Mouse (Mus musculus): Measurements from ENCODE around the gene Artn. TPM values are rescaled to one million over a fixed set of nuclear protein-coding genes. Genes with fewer than 3 reads are reported as not detected.

Gene Artn
- 3.2 and 3.5 TPM in 2 replicates for polyA plus RNA-seq (2015; fragmentation: Nextera tagmentation; extraction: Ambion mirVana)

DNA sequence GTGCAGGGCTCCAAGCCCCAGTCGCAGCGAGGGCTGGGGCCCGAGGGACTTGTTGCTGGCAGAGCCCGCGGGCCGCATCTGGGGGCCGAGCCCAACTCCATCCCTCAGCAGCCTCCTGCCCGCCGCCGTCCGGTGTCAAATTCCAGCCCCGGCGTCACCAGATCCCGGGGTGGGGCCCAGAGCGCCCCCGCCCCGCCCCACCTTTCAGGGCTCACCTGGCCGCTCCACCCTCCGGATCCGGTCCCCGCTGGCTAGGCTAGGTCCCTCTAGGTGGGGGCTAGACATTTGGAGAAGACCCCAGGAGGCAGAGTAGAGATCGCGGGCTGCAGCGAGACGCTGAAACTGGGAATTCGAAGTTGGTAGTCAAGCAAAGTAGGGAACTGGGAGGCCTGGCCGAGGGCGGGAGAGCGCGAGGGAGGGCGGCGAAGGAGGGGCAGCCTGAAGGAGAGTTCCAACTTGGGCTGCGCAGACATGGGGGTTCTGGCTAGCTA, at the start of gene Artn:
TSS of gene Artn (minus strand) at position 373 of the 491 bp plus-strand sequence.
- peaks cover 29% of the 10 kb centered on the region for H3K27me3 ChIP-seq (replicated peaks; ENCODE audit: insufficient read depth, low read length)
- peaks cover 10% of the 10 kb centered on the region; the same call in 1 of the 2 replicates for H3K4me1 ChIP-seq (ENCODE audit: insufficient read depth, low read depth, low read length)
- H3K9ac ChIP-seq (replicated peaks; ENCODE audit: low read depth): 0 out of 2 replicates have a peak within 1 kb of the TSS, but pooled peaks have one; percentile 12
- H3K4me3 ChIP-seq (ENCODE audit: low read depth, low read length): peak within 1 kb of the TSS; percentile 33
- no peaks in the 10 kb centered on the region for H3K9me3 ChIP-seq (ENCODE audit: low read length)
- no peaks in the 10 kb centered on the region for H3K36me3 ChIP-seq (ENCODE audit: insufficient read depth, low read length)
- no peak within 1 kb of the TSS for H3K27ac ChIP-seq (ENCODE audit: low read length)
- DNase-seq (ENCODE audit: low spot score): no peak
- whole genome bisulfite sequencing: under 1% methylated on average over 32 of the region's 33 CpGs
- peak within 1 kb of the TSS; percentile 67 for H3K4me2 ChIP-seq (replicated peaks; ENCODE audit: low read depth, low read length)
- TF ChIP-seq CTCF (IDR thresholded peaks at IDR 0.05) (no peak), EP300 (IDR thresholded peaks at IDR 0.05) (no peak)
- peak; percentile 60 for ATAC-seq

DNA sequence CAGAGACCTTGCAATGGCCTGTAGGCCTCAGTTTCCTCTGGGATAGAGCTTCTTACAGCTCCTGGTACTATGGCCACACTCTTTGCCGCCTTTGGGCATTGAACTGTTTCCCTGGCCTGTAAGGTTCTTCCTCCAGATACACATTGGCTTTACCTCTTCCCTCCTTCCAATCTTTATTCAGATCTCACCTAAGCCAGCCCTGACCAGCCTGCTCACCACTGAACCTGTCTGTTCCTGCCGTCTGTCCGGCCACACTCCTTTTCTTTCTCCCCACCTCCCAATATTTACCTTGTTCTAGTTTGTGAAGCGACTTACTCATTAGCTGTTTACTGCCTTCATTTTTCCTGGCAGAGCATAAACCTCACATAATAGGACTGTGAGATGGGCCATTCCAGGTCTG, 49.6 kb upstream of the Artn start:
- Histone ChIP-seq H3K27me3 (replicated peaks; ENCODE audit: insufficient read depth, low read length) (no peaks in the 10 kb centered on the region), H3K4me1 (ENCODE audit: insufficient read depth, low read depth, low read length) (peaks cover 7% of the 10 kb centered on the region; the same call in 1 of the 2 replicates), H3K9ac (replicated peaks; ENCODE audit: low read depth) (no peak overlapping the region), H3K9me3 (ENCODE audit: low read length) (no peaks in the 10 kb centered on the region), H3K4me2 (replicated peaks; ENCODE audit: low read depth, low read length) (no peak overlapping the region), H3K36me3 (ENCODE audit: insufficient read depth, low read length) (no peaks in the 10 kb centered on the region), H3K4me3 (ENCODE audit: low read depth, low read length) (no peak overlapping the region), H3K27ac (ENCODE audit: low read length) (no peak overlapping the region)
- WGBS: 86% methylated on average over 4 of the region's 4 CpGs
- no peak for DNase-seq (ENCODE audit: low spot score)
- TF ChIP-seq CTCF (IDR thresholded peaks at IDR 0.05) (no peak), EP300 (IDR thresholded peaks at IDR 0.05) (no peak)
- ATAC-seq: no peak

DNA sequence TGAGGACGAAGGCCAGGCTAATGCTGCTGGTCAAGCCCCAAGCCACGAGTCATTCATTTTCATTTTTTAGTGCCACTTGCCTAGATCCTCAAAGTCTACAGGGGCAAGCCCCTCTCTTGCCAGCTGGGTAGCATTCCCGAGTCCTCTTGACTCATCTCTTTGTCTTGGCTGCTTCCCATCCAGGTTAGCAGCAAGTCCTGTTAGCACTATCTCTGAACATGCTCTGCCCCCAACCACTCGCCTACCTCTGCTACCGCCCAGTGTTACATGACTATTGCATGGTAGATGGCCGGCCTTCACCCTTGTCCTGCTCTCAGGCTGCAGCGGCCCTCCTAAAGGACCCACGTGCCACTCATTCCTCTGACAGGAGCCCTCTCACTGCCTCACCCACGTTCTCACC, 48.7 kb upstream of the Artn start:
- no peak for ATAC-seq
- 84% methylated on average over 9 of the region's 9 CpGs for WGBS
- DNase-seq (ENCODE audit: low spot score): no peak
- Histone ChIP-seq H3K36me3 (ENCODE audit: insufficient read depth, low read length) (no peaks in the 10 kb centered on the region), H3K4me1 (ENCODE audit: insufficient read depth, low read depth, low read length) (peaks cover 6% of the 10 kb centered on the region; the same call in 1 of the 2 replicates), H3K27me3 (replicated peaks; ENCODE audit: insufficient read depth, low read length) (no peaks in the 10 kb centered on the region), H3K4me3 (ENCODE audit: low read depth, low read length) (no peak overlapping the region), H3K9me3 (ENCODE audit: low read length) (no peaks in the 10 kb centered on the region), H3K4me2 (replicated peaks; ENCODE audit: low read depth, low read length) (no peak overlapping the region), H3K27ac (ENCODE audit: low read length) (no peak overlapping the region), H3K9ac (replicated peaks; ENCODE audit: low read depth) (no peak overlapping the region)
- TF ChIP-seq EP300 (IDR thresholded peaks at IDR 0.05) (no peak), CTCF (IDR thresholded peaks at IDR 0.05) (no peak)

GRCm38 (mm10) chr4:117977841-117978240, 48.3 kb upstream of the Artn start:
- no peak for DNase-seq (ENCODE audit: low spot score)
- ATAC-seq: no peak
- Histone ChIP-seq H3K4me2 (replicated peaks; ENCODE audit: low read depth, low read length) (no peak overlapping the region), H3K9me3 (ENCODE audit: low read length) (no peaks in the 10 kb centered on the region), H3K9ac (replicated peaks; ENCODE audit: low read depth) (no peak overlapping the region), H3K4me1 (ENCODE audit: insufficient read depth, low read depth, low read length) (peaks cover 1% of the 10 kb centered on the region; the same call in 1 of the 2 replicates), H3K36me3 (ENCODE audit: insufficient read depth, low read length) (no peaks in the 10 kb centered on the region), H3K27me3 (replicated peaks; ENCODE audit: insufficient read depth, low read length) (no peaks in the 10 kb centered on the region), H3K27ac (ENCODE audit: low read length) (no peak overlapping the region), H3K4me3 (ENCODE audit: low read depth, low read length) (no peak overlapping the region)
- TF ChIP-seq CTCF (IDR thresholded peaks at IDR 0.05): no peak
- TF ChIP-seq EP300 (IDR thresholded peaks at IDR 0.05): no peak
- WGBS: 82% methylated on average over 11 of the region's 11 CpGs

DNA sequence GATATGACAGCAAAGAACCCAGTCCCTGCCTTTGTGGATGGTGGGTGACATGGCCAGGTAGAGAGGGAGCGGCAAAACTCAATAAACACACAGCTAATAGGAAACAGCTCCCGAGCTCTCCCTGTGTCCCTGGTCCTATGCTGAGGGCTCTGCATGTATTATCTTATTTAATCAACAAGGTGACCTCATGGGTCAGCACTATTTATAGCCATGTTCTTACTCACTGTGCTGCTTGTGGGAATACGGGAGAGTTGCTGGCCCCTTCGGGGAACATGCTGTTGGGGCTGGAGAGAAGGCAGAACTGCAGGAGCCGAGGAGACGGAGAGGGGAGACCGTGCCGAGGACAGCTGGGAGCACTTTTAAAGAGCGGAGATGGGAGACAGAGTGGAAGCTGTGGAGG, 47.8 kb upstream of the Artn start:
- no peak for DNase-seq (ENCODE audit: low spot score)
- 66% methylated on average over 9 of the region's 9 CpGs for WGBS
- no peak for ATAC-seq
- TF ChIP-seq CTCF (IDR thresholded peaks at IDR 0.05) (no peak), EP300 (IDR thresholded peaks at IDR 0.05) (no peak)
- no peaks in the 10 kb centered on the region for H3K27me3 ChIP-seq (replicated peaks; ENCODE audit: insufficient read depth, low read length)
- H3K9ac ChIP-seq (replicated peaks; ENCODE audit: low read depth): no peak overlapping the region
- no peaks in the 10 kb centered on the region for H3K36me3 ChIP-seq (ENCODE audit: insufficient read depth, low read length)
- no peak overlapping the region for H3K4me3 ChIP-seq (ENCODE audit: low read depth, low read length)
- no peak overlapping the region for H3K4me2 ChIP-seq (replicated peaks; ENCODE audit: low read depth, low read length)
- no peaks in the 10 kb centered on the region; the same call in 1 of the 2 replicates for H3K4me1 ChIP-seq (ENCODE audit: insufficient read depth, low read depth, low read length)
- H3K27ac ChIP-seq (ENCODE audit: low read length): no peak overlapping the region
- no peaks in the 10 kb centered on the region for H3K9me3 ChIP-seq (ENCODE audit: low read length)

- 52% methylated on average over 1 of the region's 1 CpGs for WGBS
- Histone ChIP-seq H3K36me3 (ENCODE audit: insufficient read depth, low read length) (no peaks in the 10 kb centered on the region), H3K9me3 (ENCODE audit: low read length) (no peaks in the 10 kb centered on the region), H3K27ac (ENCODE audit: low read length) (no peak overlapping the region), H3K4me3 (ENCODE audit: low read depth, low read length) (no peak overlapping the region), H3K4me1 (ENCODE audit: insufficient read depth, low read depth, low read length) (no peaks in the 10 kb centered on the region; the same call in 1 of the 2 replicates), H3K27me3 (replicated peaks; ENCODE audit: insufficient read depth, low read length) (no peaks in the 10 kb centered on the region), H3K9ac (replicated peaks; ENCODE audit: low read depth) (no peak overlapping the region), H3K4me2 (replicated peaks; ENCODE audit: low read depth, low read length) (no peak overlapping the region)
- ATAC-seq (no peak), DNase-seq (ENCODE audit: low spot score) (no peak)
- TF ChIP-seq CTCF (IDR thresholded peaks at IDR 0.05) (no peak), EP300 (IDR thresholded peaks at IDR 0.05) (no peak)
Observed at GRCm38 (mm10) chr4:117975820-117976219, 46.3 kb upstream of the Artn start.
